Comparison of ENCODE assay signal across 13 mouse cellular contexts in genomic region chr11:85003566-85003965, GRCm38 (mm10). TPM values are rescaled to one million over a fixed set of nuclear protein-coding genes. Genes with fewer than 3 reads are reported as not detected.
A peak's percentile ranks its signal among the peaks of the same experiment; 100 is the strongest.
DNase-seq lines count a peak whose midpoint lies in the region; ATAC-seq and TF ChIP-seq lines count a peak whose summit lies in the region.
"Had no signal": no experiment of that assay in that cellular context is flagged by ENCODE, and none has a peak within 500 bp of the region (broad histone marks: within the 10 kb centered on the region; RNA-seq: fewer than 3 reads in every experiment).

No protein-coding gene starts in this region.

- H3K9ac ChIP-seq in midbrain, embryonic 16.5 days (ENCODE audit: low read depth, low read length): no peak overlapping the region
- H3K9ac ChIP-seq: embryonic facial prominence, embryonic 15.5 days; lung, embryonic 15.5 days had no signal

- no peak for TF ChIP-seq CTCF in spleen, adult 2 months (IDR thresholded peaks at IDR 0.05; ENCODE audit: extremely low read depth, insufficient read depth, insufficient read length, insufficient replicate concordance)

- H3K27me3 ChIP-seq in spleen, adult 2 months (ENCODE audit: control insufficient read depth, insufficient read depth, low read length): no peaks in the 10 kb centered on the region
- no peaks in the 10 kb centered on the region for H3K27me3 ChIP-seq in midbrain, embryonic 16.5 days (ENCODE audit: control insufficient read depth, insufficient read depth, low read depth, low read length)
- H3K27me3 ChIP-seq: embryonic facial prominence, embryonic 15.5 days; lung, embryonic 15.5 days had no signal

- H3K4me1 ChIP-seq in spleen, adult 2 months (ENCODE audit: control insufficient read depth, insufficient read depth, insufficient read length): no peaks in the 10 kb centered on the region
- H3K4me1 ChIP-seq in midbrain, embryonic 16.5 days (ENCODE audit: control insufficient read depth, insufficient read depth, low read length): no peaks in the 10 kb centered on the region
- H3K4me1 ChIP-seq: embryonic facial prominence, embryonic 15.5 days; lung, embryonic 15.5 days had no signal

- H3K9me3 ChIP-seq in midbrain, embryonic 16.5 days (replicated peaks; ENCODE audit: control insufficient read depth, low read length, poor library complexity, severe bottlenecking): no peaks in the 10 kb centered on the region
- H3K9me3 ChIP-seq: embryonic facial prominence, embryonic 15.5 days; lung, embryonic 15.5 days had no signal

- WGBS in spleen, adult 2 months: 56% methylated on average over 3 of the region's 3 CpGs
- WGBS in midbrain, embryonic 16.5 days: 99% methylated on average over 3 of the region's 3 CpGs

- no peak overlapping the region for H3K4me3 ChIP-seq in spleen, adult 2 months (ENCODE audit: extremely low read depth, insufficient read depth, insufficient read length)
- H3K4me3 ChIP-seq in midbrain, embryonic 16.5 days (ENCODE audit: low read depth, low read length): no peak overlapping the region
- H3K4me3 ChIP-seq: embryonic facial prominence, embryonic 15.5 days; lung, embryonic 15.5 days had no signal

- no peak overlapping the region for H3K27ac ChIP-seq in spleen, adult 2 months (ENCODE audit: insufficient read depth, low read length)
- H3K27ac ChIP-seq in midbrain, embryonic 16.5 days (ENCODE audit: low read length): no peak overlapping the region
- H3K27ac ChIP-seq: embryonic facial prominence, embryonic 15.5 days; lung, embryonic 15.5 days had no signal

- TF ChIP-seq POLR2A in spleen, adult 2 months (IDR thresholded peaks at IDR 0.05; ENCODE audit: low read depth, low read length): no peak

- peak; percentile 4 for DNase-seq in kidney, adult 9 months
- no peak for DNase-seq in kidney, postnatal 14 days
- peak; percentile 11 to 30 for DNase-seq in spleen, adult 2 months (ENCODE audit: low read depth in 1 of 2, low spot score in 2 of 2)
- DNase-seq in spleen, adult 12 weeks (ENCODE audit: low spot score): no peak
- peak; percentile 9 to 61 for DNase-seq in layer of hippocampus, postnatal 14 days (ENCODE audit: low spot score in 2 of 2)
- DNase-seq in telencephalon, adult 2 months (ENCODE audit: low read depth, low spot score): peak; percentile 73
- DNase-seq in c-Kit-positive CD71-positive TER-119-positive erythroid progenitor cells, embryonic 14.5 days (ENCODE audit: low spot score): no peak
- DNase-seq: cerebellum, adult 11-12 months; kidney, postnatal 4 days had no signal

- no peak for ATAC-seq in midbrain, embryonic 16.5 days
- ATAC-seq: hindbrain, embryonic 16.5 days had no signal

- H3K4me2 ChIP-seq in midbrain, embryonic 16.5 days (ENCODE audit: low read length): no peak overlapping the region
- H3K4me2 ChIP-seq: embryonic facial prominence, embryonic 15.5 days; lung, embryonic 15.5 days had no signal

- peaks cover 6% of the 10 kb centered on the region; the same call in 1 of the 2 replicates for H3K36me3 ChIP-seq in spleen, adult 2 months (ENCODE audit: control insufficient read depth, insufficient read depth, low read length)
- peaks cover 18% of the 10 kb centered on the region for H3K36me3 ChIP-seq in midbrain, embryonic 16.5 days (ENCODE audit: control insufficient read depth, insufficient read depth, low read length)

RNA-seq across cellular contexts. Expression of gene Car4, which starts 46.0 kb away (rescaled TPM):
- polyA plus RNA-seq in spleen, adult 2 months (2012; rRNA removed): 0.06 and 0.13 TPM in 2 replicates
- total RNA-seq in layer of hippocampus, postnatal 14 days (2021): 10 to 100 TPM; 80.0 to 91.7 TPM
- 3.6 and 5.7 TPM in 2 replicates for polyA plus RNA-seq in midbrain, embryonic 16.5 days (2015; fragmentation: Nextera tagmentation; extraction: Ambion mirVana)

Comparison
In these comparisons a context has a peak if more than half of its experiments do, and no peak if none do; other contexts are left out.
1. DNase-seq: peak in kidney, adult 9 months (single experiment), spleen, adult 2 months (2 of 2), layer of hippocampus, postnatal 14 days (2 of 2) and telencephalon, adult 2 months (single experiment); none in kidney, postnatal 14 days (single experiment), spleen, adult 12 weeks (single experiment) and c-Kit-positive CD71-positive TER-119-positive erythroid progenitor cells, embryonic 14.5 days (single experiment).